Mouse (Mus musculus): ENCODE results near the gene Col15a1.

DNA sequence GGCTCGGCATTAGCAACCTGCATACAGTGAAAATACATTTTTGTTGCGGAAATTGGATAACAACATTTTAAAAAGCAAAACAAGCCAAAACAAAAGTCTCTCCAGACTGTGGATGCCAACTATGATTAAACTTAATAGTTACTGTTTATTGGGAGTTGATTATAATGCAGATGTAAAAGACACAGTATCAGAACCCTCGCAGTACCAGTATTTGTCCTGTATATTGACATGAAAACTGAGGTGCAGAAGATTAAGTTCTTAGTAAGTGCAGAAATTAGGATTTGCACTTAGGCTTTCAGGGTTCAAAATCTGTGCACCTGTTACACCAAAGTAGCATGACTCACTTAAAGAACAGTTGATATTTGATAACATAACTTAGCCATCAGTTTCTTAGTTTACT is 146.3 kb downstream of the Col15a1 start:
- TF ChIP-seq CTCF (IDR thresholded peaks at IDR 0.05; ENCODE audit: borderline replicate concordance, extremely low read depth, insufficient read depth, insufficient read length) (no peak), POLR2A (IDR thresholded peaks at IDR 0.05; ENCODE audit: borderline replicate concordance, extremely low read depth, insufficient read depth, insufficient read length, poor library complexity, severe bottlenecking) (no peak)
